Mouse (Mus musculus) myocyte (in vitro differentiated cells): ENCODE results near the gene Rapgef3.

Source experiments
- MAX ChIP-seq: IDR thresholded peaks from one replicate; pipeline ENCODE4 v1.6.1; 2011; ENCODE audit warnings: low read depth, mild to moderate bottlenecking, control low read depth
- MYOG ChIP-seq, 3 experiments: IDR thresholded peaks; one replicate each; pipeline ENCODE4 v1.6.1; 2011; ENCODE audit warnings: control low read depth in 2 of 3, low read depth in 2 of 3, mild to moderate bottlenecking in 2 of 3; ENCODE audit not compliant: insufficient read length in 2 of 3, control insufficient read depth in 1 of 3, insufficient read depth in 1 of 3
- POLR2A ChIP-seq: IDR thresholded peaks from one replicate; pipeline ENCODE4 v1.6.1; 2011; ENCODE audit warnings: low read depth, mild to moderate bottlenecking, control low read depth, moderate library complexity; ENCODE audit not compliant: insufficient read length
- REST ChIP-seq: IDR thresholded peaks from one replicate; pipeline ENCODE4 v1.6.1; 2011; ENCODE audit warnings: mild to moderate bottlenecking, control low read depth, moderate library complexity; ENCODE audit not compliant: insufficient read depth, insufficient read length

- TF ChIP-seq MAX (no peak), REST (no peak), POLR2A (no peak), MYOG (IDR thresholded peaks at IDR 0.05; ENCODE audit: control insufficient read depth in 1 of 3, insufficient read depth in 1 of 3, insufficient read length in 2 of 3, low read depth in 2 of 3) (no peak)
These were observed 29.0 kb upstream of the Rapgef3 start for GRCm38 (mm10) chr15:97796674-97797310.
